Mouse (Mus musculus) E14TG2a.4 (cell line): Measurements from ENCODE around the gene Olfr629.

Source experiments
- H3K27me3 ChIP-seq: 2 replicates; pipeline ENCODE4 v1.6.1; 2014; ENCODE audit warnings: low read length, control low read depth; ENCODE audit not compliant: insufficient read depth
- H3K36me3 ChIP-seq: 2 replicates; pipeline ENCODE4 v1.6.1; 2014; ENCODE audit warnings: low read length, control low read depth; ENCODE audit not compliant: insufficient read depth
- H3K4me1 ChIP-seq: replicated peaks from 2 replicates; pipeline ENCODE4 v1.6.1; 2014; ENCODE audit warnings: low read depth, low read length, control low read depth
- H3K4me3 ChIP-seq: replicated peaks from 2 replicates; pipeline ENCODE4 v1.5.1; 2014; ENCODE audit warnings: mild to moderate bottlenecking, low read length
- H3K9me3 ChIP-seq: 2 replicates; pipeline ENCODE4 v1.6.1; 2014; ENCODE audit warnings: low read length, control low read depth
- CTCF ChIP-seq: conservative IDR thresholded peaks from 2 replicates; pipeline ENCODE4 v1.5.1; 2014; ENCODE audit warnings: low read length
- NANOG ChIP-seq: IDR thresholded peaks from 2 replicates; pipeline ENCODE4 v1.6.1; 2014; ENCODE audit warnings: borderline replicate concordance, low read length, mixed read lengths
- POU5F1 ChIP-seq: IDR thresholded peaks from 2 replicates; pipeline ENCODE4 v1.6.1; 2014; ENCODE audit warnings: low read length, borderline replicate concordance

Olfr629 gene

GRCm38 (mm10) chr7:103714371-103714770 is 30.4 kb downstream of the Olfr629 start, which contains the start of gene Olfr243:
Gene Olfr243, plus strand, starts transcription at chr7:103714671.
- no peaks in the 10 kb centered on the region for H3K4me1 ChIP-seq
- H3K4me3 ChIP-seq, result no peak within 1 kb of the TSS
- no peaks in the 10 kb centered on the region for H3K27me3 ChIP-seq
- TF ChIP-seq NANOG (no peak), CTCF (no peak), POU5F1 (no peak)
- H3K9me3 ChIP-seq, result no peaks in the 10 kb centered on the region
- no peaks in the 10 kb centered on the region for H3K36me3 ChIP-seq

GRCm38 (mm10) chr7:103712024-103712423 is 32.7 kb downstream of the Olfr629 start:
- H3K4me1 ChIP-seq, result no peaks in the 10 kb centered on the region
- no peaks in the 10 kb centered on the region for H3K36me3 ChIP-seq
- H3K9me3 ChIP-seq, result no peaks in the 10 kb centered on the region
- H3K27me3 ChIP-seq, result no peaks in the 10 kb centered on the region
- H3K4me3 ChIP-seq, result no peak overlapping the region
- TF ChIP-seq POU5F1 (no peak), NANOG (no peak), CTCF (no peak)

DNA sequence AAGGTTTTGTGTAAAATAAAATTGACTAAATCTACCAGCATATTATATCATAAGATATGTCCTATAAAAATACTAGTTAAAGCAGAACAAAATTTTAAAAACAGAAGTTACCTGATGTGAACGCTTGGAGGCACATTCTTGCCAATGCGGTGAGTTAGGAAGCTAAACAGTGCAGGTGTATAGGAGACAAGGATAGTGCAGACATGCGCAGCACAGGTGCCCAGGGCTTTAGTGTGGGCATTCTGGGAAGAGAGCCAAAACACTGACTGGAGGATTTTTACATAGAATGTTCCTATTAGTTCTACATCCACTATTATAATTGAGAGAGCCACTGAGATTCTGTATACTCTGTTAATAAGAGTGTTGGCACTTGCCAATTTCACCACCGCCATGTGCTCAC is 45.3 kb downstream of the Olfr629 start:
- no peaks in the 10 kb centered on the region for H3K4me1 ChIP-seq
- no peaks in the 10 kb centered on the region for H3K9me3 ChIP-seq
- H3K27me3 ChIP-seq, result no peaks in the 10 kb centered on the region
- TF ChIP-seq NANOG (no peak), POU5F1 (no peak), CTCF (no peak)
- no peak overlapping the region for H3K4me3 ChIP-seq
- H3K36me3 ChIP-seq, result no peaks in the 10 kb centered on the region
